Mouse (Mus musculus) spleen, adult 2 months (tissue): ENCODE data around the gene Muc20.

Experiments used
- CTCF ChIP-seq: fragments of 200-500 bp; IDR thresholded peaks from 2 replicates; pipeline ENCODE4 v1.5.1; 2011; ENCODE audit warnings: mild to moderate bottlenecking, inconsistent platforms; ENCODE audit not compliant: insufficient read depth, insufficient read length, insufficient replicate concordance; ENCODE audit errors: extremely low read depth
- POLR2A ChIP-seq: fragments of 200-500 bp; IDR thresholded peaks from 2 replicates; pipeline ENCODE4 v1.6.1; 2011; ENCODE audit warnings: low read depth, low read length, inconsistent platforms

DNA sequence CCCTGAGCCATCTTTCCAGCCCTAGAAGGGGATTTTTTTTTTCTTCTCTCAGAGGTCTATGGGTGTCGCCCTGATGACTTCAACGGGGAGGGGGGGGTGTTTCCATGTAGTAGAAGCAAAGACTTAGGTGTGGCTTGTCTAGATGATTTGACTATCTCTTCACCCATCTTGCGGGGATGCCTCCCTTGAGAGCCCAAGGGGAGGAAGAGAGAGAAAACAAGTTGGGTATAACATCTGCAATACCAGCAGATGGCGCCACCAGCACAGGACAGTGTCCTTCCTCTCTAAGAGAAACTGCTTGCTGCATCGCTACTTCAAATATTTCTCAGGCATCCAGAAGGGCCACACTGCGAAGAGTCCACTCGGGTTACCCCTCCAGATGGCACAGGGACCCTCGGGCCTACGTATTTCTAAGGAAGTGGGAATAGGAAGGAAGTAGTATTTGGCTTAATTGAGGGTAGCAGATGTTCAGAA lies 15.7 kb upstream of the Muc20 start:
- TF ChIP-seq POLR2A (no peak), CTCF (peak; percentile 81; the same call in 1 of the 2 replicates)
